Mouse (Mus musculus) ES-E14 (cell line): ENCODE results near the gene Cdc16.

ENCODE experiments used
- MAFK ChIP-seq: IDR thresholded peaks from 2 replicates; pipeline ENCODE4 v1.6.1; 2014; ENCODE audit warnings: mild to moderate bottlenecking, low read depth, low read length, inconsistent platforms; ENCODE audit not compliant: insufficient read depth
- ZNF384 ChIP-seq: IDR thresholded peaks from 2 replicates; pipeline ENCODE4 v1.6.1; 2012; ENCODE audit warnings: low read depth, low read length, inconsistent platforms

DNA sequence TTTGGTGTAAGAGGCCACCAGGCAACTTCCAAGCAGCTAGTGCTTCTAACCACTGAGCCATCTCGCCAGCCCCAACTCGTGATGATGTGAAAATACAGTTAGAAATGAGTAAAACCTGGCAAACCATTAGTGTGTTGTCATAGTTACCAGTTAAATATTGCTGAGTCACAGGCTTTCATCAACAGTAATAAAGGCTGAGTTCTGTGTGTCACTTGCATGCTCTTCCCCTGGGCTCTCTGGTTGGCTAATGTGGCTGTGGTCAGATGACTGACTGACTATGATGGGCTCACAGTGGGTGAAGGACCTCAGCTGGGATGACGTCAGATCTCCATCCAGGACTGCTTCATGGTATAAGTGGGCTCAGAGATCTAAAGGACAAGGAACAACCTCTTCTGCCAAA, 23.1 kb downstream of the Cdc16 start:
- TF ChIP-seq ZNF384, result no peak
- 0 out of 2 replicates have a peak, but pooled peaks have one; percentile 19 for TF ChIP-seq MAFK
